8 mouse cellular contexts compared by ENCODE assay signal in the genomic region with DNA sequence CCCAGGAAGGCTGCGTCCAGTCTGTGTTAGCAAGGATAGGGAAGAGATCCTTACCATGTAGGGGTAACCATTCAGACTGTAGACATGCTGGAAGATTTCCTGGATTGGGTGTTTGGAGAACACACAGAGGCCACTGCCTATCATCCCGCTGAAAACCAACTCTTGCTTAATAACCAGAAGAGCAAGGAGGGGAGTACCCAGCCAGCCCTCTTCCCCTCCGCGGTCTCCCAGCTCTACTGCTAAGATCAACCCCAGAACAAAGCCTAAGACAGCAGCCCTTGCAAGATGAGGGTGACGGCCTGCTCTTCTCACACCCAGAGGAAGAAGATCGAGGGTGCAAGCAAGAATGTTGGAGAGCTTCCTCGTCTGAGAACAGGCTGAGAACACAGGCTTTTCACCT. TPM values are rescaled to one million over a fixed set of nuclear protein-coding genes. Genes with fewer than 3 reads are reported as not detected.
DNase-seq lines count a peak whose midpoint lies in the region; ATAC-seq and TF ChIP-seq lines count a peak whose summit lies in the region.

No protein-coding gene starts in this region.

- H3K4me1 ChIP-seq in kidney, adult 2 months (ENCODE audit: control insufficient read depth, insufficient read depth, low read length), result peaks cover 13% of the 10 kb centered on the region
- peaks cover 11% of the 10 kb centered on the region for H3K4me1 ChIP-seq in bone marrow macrophage, adult 2 months (ENCODE audit: control insufficient read depth, insufficient read depth, low read length)
- H3K4me1 ChIP-seq in hindbrain, embryonic 15.5 days (replicated peaks), result peaks cover 19% of the 10 kb centered on the region
- H3K4me1 ChIP-seq in midbrain, embryonic 14.5 days (ENCODE audit: control insufficient read depth, insufficient read depth, low read length), result peaks cover 17% of the 10 kb centered on the region

- no peak for ATAC-seq in hindbrain, embryonic 15.5 days (ENCODE audit: low FRiP score, low read depth)
- no peak for ATAC-seq in midbrain, embryonic 14.5 days (ENCODE audit: low FRiP score, low TSS enrichment)

- no peak for DNase-seq in kidney, adult 2 months
- DNase-seq in kidney, adult 11 months, result no peak
- DNase-seq in midbrain, embryonic 14.5 days, result no peak
- DNase-seq in retina, postnatal 1 day, result no peak
- DNase-seq in gastrocnemius, postnatal 4 days (ENCODE audit: low spot score in 2 of 2), result no peak
- no peak for DNase-seq in left cerebral cortex, postnatal 25 days (ENCODE audit: low spot score in 2 of 2)

- no peak overlapping the region for H3K27ac ChIP-seq in kidney, adult 2 months (ENCODE audit: insufficient read depth, low read depth, low read length)
- H3K27ac ChIP-seq in bone marrow macrophage, adult 2 months (ENCODE audit: insufficient read depth, low read depth, low read length), result no peak overlapping the region
- H3K27ac ChIP-seq in hindbrain, embryonic 15.5 days (replicated peaks), result no peak overlapping the region
- H3K27ac ChIP-seq in midbrain, embryonic 14.5 days (replicated peaks; ENCODE audit: low read depth, low read length), result no peak overlapping the region

- H3K27me3 ChIP-seq in kidney, adult 2 months (replicated peaks; ENCODE audit: control insufficient read depth, insufficient read depth, low read length), result no peaks in the 10 kb centered on the region
- no peaks in the 10 kb centered on the region for H3K27me3 ChIP-seq in hindbrain, embryonic 15.5 days
- no peaks in the 10 kb centered on the region for H3K27me3 ChIP-seq in midbrain, embryonic 14.5 days (ENCODE audit: control insufficient read depth, insufficient read depth, low read length)

- H3K9me3 ChIP-seq in hindbrain, embryonic 15.5 days, result no peaks in the 10 kb centered on the region
- no peaks in the 10 kb centered on the region for H3K9me3 ChIP-seq in midbrain, embryonic 14.5 days (ENCODE audit: control insufficient read depth, low read length)

- H3K9ac ChIP-seq in hindbrain, embryonic 15.5 days, result no peak overlapping the region
- no peak overlapping the region for H3K9ac ChIP-seq in midbrain, embryonic 14.5 days (replicated peaks; ENCODE audit: low read length)

- H3K4me3 ChIP-seq in kidney, adult 2 months (ENCODE audit: insufficient read depth, low read depth, low read length), result peak overlapping the region; percentile 63
- H3K4me3 ChIP-seq in bone marrow macrophage, adult 2 months (ENCODE audit: insufficient read depth, low read length), result peak overlapping the region; percentile 74
- peak overlapping the region; percentile 72 for H3K4me3 ChIP-seq in hindbrain, embryonic 15.5 days
- H3K4me3 ChIP-seq in midbrain, embryonic 14.5 days (replicated peaks; ENCODE audit: low read depth, low read length), result peak overlapping the region; percentile 52

- TF ChIP-seq POLR2A in kidney, adult 2 months (IDR thresholded peaks at IDR 0.05; ENCODE audit: low read depth, low read length), result no peak
- TF ChIP-seq POLR2A in bone marrow macrophage, adult 2 months (IDR thresholded peaks at IDR 0.05; ENCODE audit: borderline replicate concordance, low read depth, low read length), result no peak

- H3K36me3 ChIP-seq in kidney, adult 2 months (ENCODE audit: control insufficient read depth, insufficient read depth, low read length), result no peaks in the 10 kb centered on the region
- H3K36me3 ChIP-seq in hindbrain, embryonic 15.5 days, result no peaks in the 10 kb centered on the region; the same call in 1 of the 2 replicates
- peaks cover 27% of the 10 kb centered on the region for H3K36me3 ChIP-seq in midbrain, embryonic 14.5 days (ENCODE audit: control insufficient read depth, insufficient read depth, low read length)

- H3K4me2 ChIP-seq in hindbrain, embryonic 15.5 days, result peak overlapping the region; percentile 95
- H3K4me2 ChIP-seq in midbrain, embryonic 14.5 days (ENCODE audit: low read length), result peak overlapping the region; percentile 93

- intact Hi-C loops in left cerebral cortex, postnatal 25 days (cut with DNase I), result no loop called here

- 29% methylated on average over 7 of the region's 7 CpGs for WGBS in kidney, adult 2 months
- 53% methylated on average over 7 of the region's 7 CpGs for WGBS in hindbrain, embryonic 15.5 days
- WGBS in midbrain, embryonic 14.5 days, result 38% methylated on average over 7 of the region's 7 CpGs

- no peak for TF ChIP-seq CTCF in kidney, adult 2 months (conservative IDR thresholded peaks at IDR 0.05; ENCODE audit: insufficient read depth, insufficient read length, low read depth, low read length)
- TF ChIP-seq CTCF in bone marrow macrophage, adult 2 months (IDR thresholded peaks at IDR 0.05; ENCODE audit: low read depth, low read length), result no peak

RNA-seq across cellular contexts. Expression of gene Smpd2, which starts 1.3 kb away (rescaled TPM):
- 124 and 129 TPM in 2 replicates for polyA plus RNA-seq in kidney, adult 2 months (2012; rRNA removed)
- 15.2 and 15.8 TPM in 2 replicates for polyA plus RNA-seq in bone marrow macrophage, adult 2 months (2012; ENCODE audit: insufficient read depth, insufficient read length, missing spikeins)
- polyA plus RNA-seq in hindbrain, embryonic 15.5 days (2015; fragmentation: Nextera tagmentation; extraction: Ambion mirVana), result 45.6 and 48.3 TPM in 2 replicates
- 35.5 and 36.1 TPM in 2 replicates for polyA plus RNA-seq in midbrain, embryonic 14.5 days (2014; fragmentation: Nextera tagmentation; extraction: Ambion mirVana)
- 10 to 100 TPM; 18.7 to 21.4 TPM for total RNA-seq in gastrocnemius, postnatal 4 days (2021)
- total RNA-seq in left cerebral cortex, postnatal 25 days (2021), result 10 to 100 TPM; 17.6 to 18.5 TPM

RNA-seq across cellular contexts. Expression of gene Ppil6, which starts 1.4 kb away (rescaled TPM):
- polyA plus RNA-seq in kidney, adult 2 months (2012; rRNA removed), result 2.5 and 3.2 TPM in 2 replicates
- polyA plus RNA-seq in bone marrow macrophage, adult 2 months (2012; ENCODE audit: insufficient read depth, insufficient read length, missing spikeins), result not detected in 2 replicates
- polyA plus RNA-seq in hindbrain, embryonic 15.5 days (2015; fragmentation: Nextera tagmentation; extraction: Ambion mirVana), result 3.7 and 4.5 TPM in 2 replicates
- 1.3 and 1.7 TPM in 2 replicates for polyA plus RNA-seq in midbrain, embryonic 14.5 days (2014; fragmentation: Nextera tagmentation; extraction: Ambion mirVana)
- total RNA-seq in gastrocnemius, postnatal 4 days (2021), result not detected
- total RNA-seq in left cerebral cortex, postnatal 25 days (2021), result 1 to 10 TPM; 7.4 to 9.5 TPM

RNA-seq across cellular contexts. Expression of gene Mical1, which starts 12.8 kb away (rescaled TPM):
- 9.1 and 10.2 TPM in 2 replicates for polyA plus RNA-seq in kidney, adult 2 months (2012; rRNA removed)
- 44.8 and 55.9 TPM in 2 replicates for polyA plus RNA-seq in bone marrow macrophage, adult 2 months (2012; ENCODE audit: insufficient read depth, insufficient read length, missing spikeins)
- 24.6 and 29.1 TPM in 2 replicates for polyA plus RNA-seq in hindbrain, embryonic 15.5 days (2015; fragmentation: Nextera tagmentation; extraction: Ambion mirVana)
- 17.0 and 20.5 TPM in 2 replicates for polyA plus RNA-seq in midbrain, embryonic 14.5 days (2014; fragmentation: Nextera tagmentation; extraction: Ambion mirVana)
- total RNA-seq in gastrocnemius, postnatal 4 days (2021), result 10 to 100 TPM; 32.7 to 42.9 TPM
- 10 to 100 TPM; 19.5 to 20.2 TPM for total RNA-seq in left cerebral cortex, postnatal 25 days (2021)

RNA-seq across cellular contexts. Expression of gene Cd164, which starts 30.3 kb away (rescaled TPM):
- polyA plus RNA-seq in kidney, adult 2 months (2012; rRNA removed), result 241 and 291 TPM in 2 replicates
- polyA plus RNA-seq in bone marrow macrophage, adult 2 months (2012; ENCODE audit: insufficient read depth, insufficient read length, missing spikeins), result 54.0 and 57.3 TPM in 2 replicates
- polyA plus RNA-seq in hindbrain, embryonic 15.5 days (2015; fragmentation: Nextera tagmentation; extraction: Ambion mirVana), result 53.4 and 55.4 TPM in 2 replicates
- polyA plus RNA-seq in midbrain, embryonic 14.5 days (2014; fragmentation: Nextera tagmentation; extraction: Ambion mirVana), result 34.9 and 63.8 TPM in 2 replicates
- 100 to 1,000 TPM; 221 to 227 TPM for total RNA-seq in gastrocnemius, postnatal 4 days (2021)
- 10 to 100 TPM; 59.5 to 61.3 TPM for total RNA-seq in left cerebral cortex, postnatal 25 days (2021)

RNA-seq across cellular contexts. Expression of gene Zbtb24, which starts 38.7 kb away (rescaled TPM):
- 14.9 and 17.9 TPM in 2 replicates for polyA plus RNA-seq in kidney, adult 2 months (2012; rRNA removed)
- polyA plus RNA-seq in bone marrow macrophage, adult 2 months (2012; ENCODE audit: insufficient read depth, insufficient read length, missing spikeins), result 11.8 and 13.4 TPM in 2 replicates
- polyA plus RNA-seq in hindbrain, embryonic 15.5 days (2015; fragmentation: Nextera tagmentation; extraction: Ambion mirVana), result 18.3 and 19.5 TPM in 2 replicates
- polyA plus RNA-seq in midbrain, embryonic 14.5 days (2014; fragmentation: Nextera tagmentation; extraction: Ambion mirVana), result 18.5 and 20.5 TPM in 2 replicates
- 10 to 100 TPM in 1 of 2 experiments, 1 to 10 TPM in 1; 8.8 to 11.3 TPM for total RNA-seq in gastrocnemius, postnatal 4 days (2021)
- 10 to 100 TPM; 17.4 to 20.0 TPM for total RNA-seq in left cerebral cortex, postnatal 25 days (2021)
